Mouse (Mus musculus) erythroblast, embryonic 14.5 days (primary cell): ENCODE data around the gene Vps37d.

ENCODE experiments used
- GATA1 ChIP-seq: IDR thresholded peaks from 2 replicates; pipeline ENCODE4 v1.6.1; 2012; ENCODE audit warnings: low read length, inconsistent platforms, mixed read lengths
- TAL1 ChIP-seq: IDR thresholded peaks from 3 replicates; pipeline ENCODE4 v1.6.1; 2012; ENCODE audit warnings: low read length, inconsistent platforms, mixed read lengths

- TF ChIP-seq TAL1 (no peak), GATA1 (no peak)
Measured at GRCm38 (mm10) chr5:135076368-135076767, 1.7 kb downstream of the Vps37d start.
